Mouse (Mus musculus): ENCODE measurements around the gene Pik3c2g.

Gene Pik3c2g

DNA sequence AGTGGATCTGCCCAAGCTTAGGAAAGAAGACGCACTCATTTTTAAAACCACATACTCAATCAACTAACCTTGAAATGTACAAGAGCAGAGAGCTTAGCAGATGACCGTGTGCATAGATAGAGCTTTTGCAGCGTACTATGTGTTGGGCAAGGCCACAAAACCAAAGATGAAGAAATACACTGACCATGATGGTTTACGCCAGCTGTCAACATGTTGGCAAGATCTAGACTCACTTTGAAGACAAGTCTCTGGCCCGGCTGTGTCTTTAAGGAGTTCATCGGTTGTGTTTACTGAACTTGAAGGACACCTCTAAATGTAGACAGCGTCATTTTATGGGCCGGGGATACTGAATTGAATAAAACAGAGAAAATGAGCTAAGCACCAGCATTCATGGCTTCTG, 254.3 kb downstream of the Pik3c2g start:
- DNase-seq (ENCODE audit: low read depth) = no peak

DNA sequence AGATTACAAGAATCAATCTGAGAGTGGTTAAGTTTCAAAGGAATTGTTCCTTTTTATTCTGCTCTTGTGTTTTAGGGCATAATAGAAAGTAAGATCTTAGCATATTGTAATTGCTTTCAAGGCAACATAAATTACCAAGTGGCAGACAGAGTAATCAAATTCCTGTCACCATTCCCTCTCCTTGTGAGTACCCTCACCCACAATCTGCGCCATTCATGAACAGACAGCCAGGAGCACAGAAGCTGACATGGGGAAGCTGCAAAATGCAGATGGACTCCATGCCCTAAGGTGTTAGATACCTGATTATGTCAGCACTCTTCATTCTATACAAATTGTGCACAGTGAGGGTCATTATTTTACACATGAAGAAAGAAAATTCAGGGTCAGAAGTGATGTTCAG, 255.6 kb downstream of the Pik3c2g start:
- no peak for DNase-seq (ENCODE audit: low read depth)

DNA sequence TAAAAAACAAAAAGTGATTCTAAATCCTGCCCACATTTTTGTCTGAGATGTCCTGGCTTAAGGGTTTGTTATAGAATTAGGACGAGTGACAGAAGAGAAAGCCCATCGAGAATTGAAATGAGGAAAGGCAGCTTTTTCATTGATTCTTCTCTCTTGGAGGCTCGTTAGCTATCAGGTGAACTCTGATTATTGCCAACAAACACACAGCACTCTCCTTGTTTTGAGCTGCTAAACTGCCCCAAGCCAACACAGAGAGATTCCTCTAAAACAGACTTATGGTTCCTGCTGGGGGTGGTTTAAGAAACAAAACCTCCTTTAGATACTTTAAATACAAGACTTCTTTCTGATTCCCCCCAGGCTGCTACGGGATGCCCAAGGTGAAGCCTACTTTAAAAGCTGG, 256.5 kb downstream of the Pik3c2g start:
- no peak for DNase-seq (ENCODE audit: low read depth)

DNA sequence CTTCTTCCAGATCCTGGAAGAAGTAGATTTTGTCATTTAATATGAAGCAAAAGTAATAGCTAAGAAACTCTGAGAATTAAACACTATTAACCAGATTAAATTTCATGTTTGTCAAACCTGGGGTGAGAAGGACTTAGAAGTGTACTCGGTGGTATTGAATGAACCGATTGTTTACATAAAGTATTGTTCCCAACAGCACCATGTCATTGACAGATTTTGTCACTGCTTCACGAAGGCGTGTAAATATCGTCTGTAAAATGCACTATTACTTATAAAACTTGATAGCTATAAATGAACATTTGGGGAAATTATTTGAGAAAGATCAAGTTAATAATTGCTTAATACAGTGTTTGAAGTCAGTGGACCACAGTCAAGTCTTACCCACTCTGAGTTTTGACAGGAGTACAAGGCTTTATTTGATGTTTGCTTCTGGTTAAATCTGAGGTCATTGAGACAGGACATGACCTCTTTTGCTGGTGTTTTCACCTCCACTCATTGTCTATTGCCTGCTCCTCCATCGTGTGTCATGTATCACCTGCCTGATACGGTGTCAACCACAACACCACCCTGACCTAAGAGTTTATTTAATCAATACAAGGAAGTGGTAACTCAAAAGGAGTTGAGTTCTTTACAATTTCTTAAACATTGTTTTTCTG, 260.0 kb downstream of the Pik3c2g start:
- no peak for DNase-seq (ENCODE audit: low read depth)

DNA sequence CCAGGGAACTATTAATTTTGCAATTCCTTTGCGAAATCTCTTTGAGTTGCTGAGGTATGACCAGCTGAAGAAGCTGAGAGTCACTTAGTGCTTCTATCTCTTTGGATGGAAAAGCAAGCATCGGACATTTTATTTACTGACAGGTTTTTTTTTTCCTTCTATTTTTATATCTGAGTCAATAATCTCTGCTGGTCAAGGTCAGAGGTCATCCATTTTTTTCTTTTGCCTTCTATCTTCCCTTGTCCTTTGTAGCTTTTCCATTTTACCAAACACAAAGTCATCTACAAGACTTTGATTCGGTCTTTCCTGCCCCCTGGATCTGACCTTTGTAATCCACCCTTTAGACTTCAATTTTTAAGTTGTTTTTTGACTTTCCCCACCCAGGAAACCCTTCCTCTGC, 262.9 kb downstream of the Pik3c2g start:
- no peak for DNase-seq (ENCODE audit: low read depth)

DNA sequence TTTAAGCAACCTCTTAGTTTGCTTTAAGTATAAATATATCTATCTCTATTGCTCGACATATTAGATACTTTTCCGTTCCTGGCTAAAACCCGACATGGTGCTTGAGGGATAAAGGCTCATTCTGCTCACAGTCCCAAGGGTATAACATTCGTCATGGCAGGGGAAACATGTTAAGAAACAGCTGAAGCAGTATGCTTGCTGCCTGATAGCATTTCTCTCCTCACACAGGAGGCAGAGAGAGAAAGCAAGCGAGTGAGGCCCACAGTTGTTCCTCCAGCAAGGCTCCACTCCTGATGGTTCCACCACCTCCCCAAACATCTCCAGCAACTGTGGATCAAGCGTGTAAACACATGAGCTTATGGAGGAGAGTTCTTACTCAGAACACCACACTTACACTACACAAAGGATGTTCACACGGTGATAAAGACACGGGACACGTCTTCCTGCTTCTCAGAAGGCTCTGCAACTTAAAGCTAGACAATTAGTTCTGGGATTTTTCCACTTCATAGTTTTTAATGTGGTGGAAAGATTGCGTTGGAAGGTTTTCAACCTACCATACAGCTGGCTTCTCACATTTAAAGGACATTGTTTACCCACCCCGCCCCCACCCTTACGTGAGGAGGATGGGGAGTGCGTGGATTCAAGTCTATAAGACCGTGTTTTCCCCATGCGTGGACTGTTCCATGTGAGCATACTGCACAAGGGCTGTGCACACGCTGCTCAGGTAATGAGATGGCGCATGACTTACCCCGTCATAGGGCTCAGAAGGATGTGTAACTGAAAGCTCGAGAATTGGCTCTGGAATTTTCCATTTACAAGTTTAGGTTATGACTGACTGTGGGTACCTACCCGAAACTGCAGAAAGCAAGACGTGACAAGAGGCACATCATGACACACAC, 264.9 kb downstream of the Pik3c2g start:
- no peak for DNase-seq (ENCODE audit: low read depth)

DNA sequence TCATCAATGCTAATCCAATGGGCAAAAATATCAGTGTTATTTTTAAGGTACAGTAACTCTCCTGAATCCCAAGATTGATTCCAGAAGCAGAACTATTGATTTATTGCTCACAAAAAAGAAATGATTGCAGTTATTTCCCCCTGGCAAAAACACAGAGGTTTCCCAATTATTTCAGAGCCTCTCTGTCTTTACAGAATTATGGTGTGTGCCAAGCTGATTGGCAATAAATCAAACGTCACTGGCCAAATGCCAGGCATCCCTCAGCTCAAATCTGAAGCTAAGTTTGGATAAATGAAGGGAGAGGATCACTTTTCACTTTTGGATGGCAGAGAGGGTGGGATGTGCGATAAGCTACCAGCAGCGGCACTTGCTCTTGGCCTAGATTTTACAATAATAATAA, 265.8 kb downstream of the Pik3c2g start:
- DNase-seq (ENCODE audit: low read depth) = no peak

DNA sequence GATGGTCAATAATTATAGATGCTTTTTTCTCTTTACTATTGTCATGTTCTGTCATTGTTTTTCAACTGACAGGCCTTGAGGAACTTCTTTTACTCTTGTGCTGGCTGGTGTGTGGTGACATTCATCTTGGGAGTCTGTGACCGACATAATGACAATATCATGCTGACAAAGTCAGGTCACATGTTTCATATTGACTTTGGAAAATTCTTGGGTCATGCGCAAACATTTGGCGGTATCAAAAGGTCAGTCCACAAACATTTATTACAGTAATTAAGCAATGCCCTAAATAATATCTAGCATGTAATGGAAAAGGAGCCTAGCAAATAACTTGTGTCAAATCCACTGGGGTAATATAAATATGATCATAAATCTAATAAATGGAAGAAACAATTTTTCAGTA, 273.1 kb downstream of the Pik3c2g start:
- DNase-seq (ENCODE audit: low read depth) = no peak

DNA sequence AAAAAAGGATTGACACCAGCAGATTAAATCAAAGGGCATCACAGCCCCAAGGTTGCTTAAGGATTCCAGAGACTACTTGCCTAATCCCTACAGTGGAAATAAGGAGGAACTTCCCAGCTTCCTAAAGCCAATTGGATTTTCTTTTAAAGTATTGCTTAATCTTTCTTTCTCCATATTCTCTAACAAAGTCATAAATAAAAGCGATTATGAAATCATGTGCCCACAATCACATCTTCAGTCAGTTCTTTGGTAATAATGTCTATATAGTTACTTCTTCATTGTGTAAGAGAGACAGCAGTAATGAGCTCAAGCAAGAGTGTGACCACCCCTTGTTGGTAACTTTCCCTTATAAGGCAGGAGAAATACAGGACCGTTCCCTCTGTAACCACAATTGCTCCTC, 274.5 kb downstream of the Pik3c2g start:
- DNase-seq (ENCODE audit: low read depth) = no peak

DNA sequence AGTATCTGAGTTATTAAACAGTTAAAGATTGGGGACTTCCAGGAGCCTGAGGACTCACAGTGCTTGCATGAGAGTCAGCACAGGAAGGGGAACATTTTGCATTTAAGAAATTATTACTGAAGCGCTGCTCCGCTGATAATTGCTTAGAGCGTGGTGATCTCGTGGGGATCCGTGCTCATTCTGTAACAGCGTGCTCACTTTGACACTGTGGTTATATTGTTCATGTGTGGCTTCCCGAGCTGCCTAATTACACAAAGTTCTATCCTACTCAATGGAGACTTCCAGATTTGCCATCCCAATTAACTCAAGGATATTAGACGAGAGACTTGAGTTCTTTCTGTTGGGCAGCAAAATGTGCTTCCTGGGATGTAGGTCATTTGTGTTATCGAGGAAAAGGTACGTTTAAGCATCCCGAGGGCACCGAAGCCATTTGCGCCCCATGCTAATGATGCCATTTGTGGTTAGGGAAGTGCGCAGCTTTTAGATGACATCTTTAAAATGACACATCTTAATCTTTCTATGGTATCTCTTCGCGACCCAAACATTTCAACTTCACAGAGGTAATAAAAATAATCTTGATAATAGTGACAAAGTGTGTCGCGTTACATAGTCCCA, 278.1 kb downstream of the Pik3c2g start:
- DNase-seq (ENCODE audit: low read depth) = no peak

DNA sequence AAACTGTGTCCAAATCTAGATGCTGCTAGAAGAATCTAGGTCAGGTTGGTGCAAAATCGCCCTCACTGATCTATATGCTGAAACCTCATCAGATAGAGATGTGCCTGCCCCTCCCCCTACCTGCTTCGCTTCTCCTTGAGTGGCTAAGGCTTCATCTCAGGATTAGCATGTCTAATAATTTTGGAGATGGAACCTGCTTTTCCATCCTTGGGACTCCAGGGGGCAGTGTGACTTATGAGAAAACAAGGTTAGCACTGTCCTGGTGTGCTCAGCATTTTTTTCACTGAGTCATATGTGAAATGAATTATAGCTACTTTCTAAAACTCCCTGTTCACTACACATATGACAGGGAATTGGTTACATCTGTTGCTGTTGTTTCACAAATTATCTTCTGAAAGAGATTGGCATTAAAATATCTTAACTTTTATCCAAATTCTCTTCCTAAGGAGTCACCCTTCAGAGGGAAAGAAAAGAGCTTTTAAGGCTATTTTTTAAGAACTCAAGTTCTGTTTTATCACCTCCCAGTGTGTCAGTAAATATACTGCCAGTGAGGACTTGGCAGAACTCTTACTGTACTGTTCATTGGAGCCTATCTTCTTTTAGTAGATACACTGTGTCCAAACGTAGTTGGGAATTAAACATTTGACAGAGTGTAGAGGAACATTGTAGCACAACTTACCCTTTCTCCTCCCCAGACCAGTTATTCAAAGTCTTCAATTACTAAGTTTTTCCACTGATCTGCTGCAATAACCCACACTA, 287.6 kb downstream of the Pik3c2g start:
- no peak for DNase-seq (ENCODE audit: low read depth)

DNA sequence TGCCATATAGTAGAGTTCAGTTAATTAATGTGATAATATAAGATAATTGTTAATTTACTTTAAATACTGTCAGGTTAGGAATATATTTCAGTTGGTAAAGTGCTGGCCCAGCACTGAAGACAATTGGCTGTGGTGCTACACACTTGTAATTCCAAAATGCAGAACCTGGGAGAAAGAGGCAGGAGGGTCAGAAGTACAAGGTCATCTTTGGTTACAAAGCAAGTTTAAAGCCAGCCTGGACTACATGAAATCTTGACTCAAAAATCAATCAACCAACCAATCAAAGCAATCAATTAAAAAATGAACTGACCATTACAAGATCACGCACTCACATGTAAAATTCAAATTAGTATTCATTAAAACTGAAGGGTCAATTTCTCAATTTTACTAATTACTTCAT, 289.7 kb downstream of the Pik3c2g start:
- DNase-seq (ENCODE audit: low read depth) = no peak

DNA sequence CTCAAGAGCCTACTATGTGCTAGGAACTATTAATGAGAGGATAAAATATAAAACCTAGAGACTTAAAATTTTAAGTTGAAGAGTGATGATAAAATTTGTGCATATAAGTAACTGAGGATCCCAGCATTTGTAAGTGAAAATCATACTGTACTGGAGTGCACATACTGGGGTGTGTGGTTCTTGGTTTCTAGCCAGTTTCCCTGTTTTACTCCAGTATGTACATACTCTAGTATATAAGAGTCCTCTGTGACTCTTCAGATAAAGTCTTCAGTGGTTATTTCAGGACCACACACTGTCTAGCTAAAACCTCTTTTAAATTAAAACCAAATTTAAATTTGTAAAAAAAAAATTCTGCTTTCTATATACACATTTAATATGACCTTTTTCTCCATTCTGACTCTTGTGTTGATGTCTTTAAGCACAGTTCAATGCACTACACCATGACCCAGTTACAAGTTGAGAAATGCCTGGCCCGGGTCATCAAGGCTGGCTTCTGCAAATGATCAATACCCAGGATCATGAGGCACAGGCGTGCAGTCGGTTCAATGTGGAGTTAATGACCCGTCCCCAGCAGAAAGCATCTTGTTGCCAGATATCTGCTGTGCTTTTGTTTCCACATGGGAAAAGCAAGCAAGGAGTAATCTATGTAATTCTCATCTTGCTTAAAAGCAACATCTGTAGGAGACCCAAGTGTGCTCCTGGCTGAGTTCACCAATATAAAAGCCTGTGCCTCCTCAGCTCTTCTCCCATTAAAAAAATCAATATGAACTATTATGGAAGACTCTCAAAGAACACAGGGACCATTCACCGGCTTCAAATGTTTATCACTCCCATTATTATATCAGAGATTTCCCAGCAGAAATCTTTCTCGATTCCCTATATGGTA, 290.7 kb downstream of the Pik3c2g start:
- DNase-seq (ENCODE audit: low read depth) = no peak

DNA sequence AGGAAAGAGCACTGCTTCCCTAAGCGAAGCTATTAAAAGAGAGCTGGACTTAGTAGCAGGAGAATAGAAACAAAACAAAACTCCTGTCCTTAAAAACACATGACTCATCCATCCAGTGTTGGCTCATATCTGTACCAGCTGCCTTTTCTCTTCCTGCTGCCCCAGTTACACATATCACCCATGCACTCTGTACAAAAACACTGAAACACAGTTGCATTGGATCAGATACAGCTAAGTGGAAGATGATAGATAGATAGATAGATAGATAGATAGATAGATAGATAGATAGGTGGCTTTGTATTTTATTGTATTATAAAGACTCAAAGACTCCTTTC, 291.3 kb downstream of the Pik3c2g start:
- no peak for DNase-seq (ENCODE audit: low read depth)

DNA sequence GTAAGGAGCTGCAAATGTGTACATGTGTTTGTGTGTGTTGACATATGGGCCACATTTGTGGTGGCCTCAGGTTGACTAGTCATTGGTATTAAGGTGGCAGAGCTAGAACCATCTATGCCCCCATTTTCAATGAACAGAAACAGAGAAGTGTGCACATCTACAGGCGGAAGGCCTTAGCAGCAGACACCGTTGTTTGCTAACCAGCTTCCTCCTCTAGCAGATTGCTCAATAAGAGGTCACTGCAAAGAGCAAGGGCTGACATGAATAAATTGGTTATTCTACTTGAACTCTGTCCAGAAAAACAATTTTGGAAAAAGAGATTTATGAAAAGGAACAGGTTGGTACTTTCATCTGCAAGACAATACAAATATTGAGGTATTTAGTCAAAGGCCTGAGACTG, 295.1 kb downstream of the Pik3c2g start:
- DNase-seq (ENCODE audit: low read depth) = no peak

DNA sequence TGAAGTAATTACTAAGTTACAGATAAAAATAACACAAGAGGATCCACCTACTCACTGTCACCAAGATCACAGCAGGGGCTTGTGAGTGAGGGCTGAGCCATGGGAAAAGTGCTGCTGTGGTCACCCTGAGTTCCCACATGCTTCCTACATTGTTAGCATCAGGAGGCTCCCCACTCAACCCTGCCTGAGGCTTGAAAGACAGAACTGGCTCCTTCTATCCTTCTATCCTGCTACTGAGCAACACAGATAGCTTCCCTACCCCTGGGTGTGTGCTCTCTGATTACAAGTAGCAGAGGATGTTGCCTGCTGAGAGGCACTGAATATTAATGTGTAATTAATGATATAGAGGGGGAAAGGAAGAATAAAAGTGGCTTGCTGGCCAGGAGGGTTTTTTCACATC, 300.2 kb downstream of the Pik3c2g start:
- DNase-seq (ENCODE audit: low read depth) = no peak

DNA sequence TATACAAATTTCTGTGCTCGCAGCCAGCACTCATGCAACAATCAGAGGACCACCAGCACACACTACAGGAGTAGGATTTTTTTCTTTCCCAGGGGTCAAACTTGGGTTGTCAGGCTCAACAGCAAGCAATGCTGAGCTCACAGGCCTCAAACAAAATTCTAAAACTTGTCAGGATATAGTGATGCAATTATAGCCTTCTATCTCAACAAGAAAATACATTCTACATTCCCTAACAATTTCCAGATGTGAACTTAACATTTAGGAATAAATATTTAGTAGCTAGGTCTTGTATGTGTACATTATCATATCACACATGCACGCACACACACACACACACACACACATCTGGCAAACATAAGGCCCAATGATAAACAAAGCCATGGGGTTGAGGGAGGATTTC, 308.6 kb downstream of the Pik3c2g start:
- no peak for DNase-seq (ENCODE audit: low read depth)

DNA sequence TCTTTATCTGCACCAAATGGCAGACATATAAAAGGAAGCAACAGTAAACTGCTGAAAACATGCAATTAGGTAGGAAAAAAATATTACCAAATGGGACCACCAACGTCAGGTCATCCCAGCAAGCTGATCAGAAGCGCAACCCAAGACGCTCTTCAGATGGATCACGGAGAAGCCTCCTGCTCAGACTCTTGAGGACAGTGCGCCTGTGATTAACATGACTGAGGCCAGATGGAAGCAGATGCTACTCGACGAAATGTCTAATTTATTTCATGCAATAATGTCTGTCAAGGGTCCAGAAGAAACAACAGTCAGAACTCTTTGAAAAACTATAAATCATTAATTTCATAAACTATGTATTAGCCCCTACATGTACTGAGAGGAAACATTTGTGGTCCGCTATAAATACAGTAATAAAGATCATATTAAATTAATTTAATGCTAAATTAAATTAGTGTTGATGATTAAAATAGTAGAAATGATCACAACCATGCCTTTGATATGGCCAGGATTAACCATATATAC, 312.7 kb downstream of the Pik3c2g start:
- DNase-seq (ENCODE audit: low read depth) = no peak

DNA sequence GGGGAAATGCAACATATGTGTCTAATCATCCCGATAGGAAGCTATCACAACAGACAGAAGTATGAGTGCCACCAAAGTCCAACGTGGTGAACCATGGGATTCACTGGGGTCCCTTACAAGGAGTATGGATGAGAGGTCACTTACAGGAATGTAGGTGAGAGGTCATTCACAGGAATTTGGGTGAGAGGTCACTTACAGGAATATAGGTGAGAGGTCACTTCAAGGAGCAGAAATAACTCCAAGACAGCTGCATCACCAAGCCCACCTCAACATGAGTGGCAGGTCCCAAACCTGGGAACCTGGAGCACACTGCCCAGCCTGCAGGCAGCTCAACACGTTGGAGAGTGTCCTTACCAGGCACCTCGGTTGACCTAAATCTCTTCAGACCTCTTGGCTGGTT, 314.8 kb downstream of the Pik3c2g start:
- no peak for DNase-seq (ENCODE audit: low read depth)

DNA sequence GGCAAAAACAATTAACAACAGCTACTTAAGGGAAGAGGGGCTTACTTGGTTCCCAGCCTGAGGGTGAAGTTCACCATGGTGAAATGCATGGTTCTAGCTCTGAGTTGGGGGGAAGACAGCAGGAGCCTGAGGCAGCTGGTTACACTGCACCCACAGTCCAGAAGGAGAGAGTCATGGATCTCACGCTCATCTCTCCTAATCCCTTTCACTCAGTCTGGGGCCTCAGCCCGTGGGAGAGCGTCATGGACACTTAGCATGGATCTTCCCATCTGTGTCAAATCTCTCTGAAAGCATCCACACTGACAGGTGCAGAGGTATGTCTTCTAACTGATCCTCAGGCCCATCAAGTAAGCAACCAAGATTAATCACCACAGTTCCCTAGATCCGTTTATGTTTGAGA, 320.1 kb downstream of the Pik3c2g start:
- no peak for DNase-seq (ENCODE audit: low read depth)

DNA sequence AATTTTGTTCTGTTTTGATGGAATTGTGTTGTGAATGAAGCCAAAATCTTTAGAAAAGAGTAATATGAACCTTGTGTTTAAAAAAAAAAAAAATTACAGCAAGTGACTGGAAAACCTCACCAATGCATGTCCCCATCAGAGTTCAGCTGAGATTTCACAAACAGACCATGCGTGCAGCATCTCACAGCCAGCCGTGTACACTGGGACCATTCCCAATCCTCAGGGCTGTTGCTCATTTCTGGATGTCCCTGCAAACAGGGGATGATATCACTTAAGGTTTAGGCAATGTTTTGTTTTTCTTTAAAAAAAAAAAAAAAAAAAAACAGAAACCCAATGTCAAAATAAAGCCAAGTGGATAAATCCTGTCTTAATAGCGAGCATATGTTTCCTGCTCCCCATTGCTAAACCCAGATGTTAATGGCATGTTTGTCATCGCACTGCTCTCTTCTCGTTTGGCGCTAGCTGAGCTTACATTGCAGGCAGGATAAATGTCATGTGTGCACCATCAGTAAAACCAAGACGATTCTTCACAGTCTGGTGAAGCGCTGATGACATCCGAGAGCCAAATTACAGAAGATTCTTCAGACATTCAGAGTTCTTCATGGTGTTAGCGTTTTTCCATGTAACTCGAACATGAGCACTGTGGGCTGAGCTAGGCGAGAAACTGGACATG, 322.1 kb downstream of the Pik3c2g start:
- DNase-seq (ENCODE audit: low read depth) = no peak
